Mouse (Mus musculus) neural tube, embryonic 14.5 days (tissue): ENCODE data around the gene Gramd1b. TPM values are rescaled to one million over a fixed set of nuclear protein-coding genes. Genes with fewer than 3 reads are reported as not detected.
"Not testable (repeated sequence)": the region's sequence is repeated elsewhere in the genome, so short reads cannot be mapped to it uniquely, and the experiment has no call there.

Source experiments
- ATAC-seq: fragments of 200-750 bp; cut with Nextera tagmentation; 2 replicates; pipeline ENCODE4 v1.8.0; 2017; ENCODE audit warnings: low read depth, mild to moderate bottlenecking, moderate TSS enrichment, moderate library complexity
- H3K27ac ChIP-seq: fragments of 300-500 bp; sonication (generic); 2 replicates; pipeline ENCODE4 v1.5.1; 2014; ENCODE audit warnings: low read depth, mild to moderate bottlenecking, control low read depth, low read length, moderate library complexity, mixed read lengths
- H3K27me3 ChIP-seq: fragments of 300-500 bp; sonication (generic); 2 replicates; pipeline ENCODE4 v1.6.1; 2014; ENCODE audit warnings: low read length; ENCODE audit not compliant: control insufficient read depth, insufficient read depth
- H3K36me3 ChIP-seq: fragments of 300-500 bp; sonication (generic); 2 replicates; pipeline ENCODE4 v1.6.1; 2014; ENCODE audit warnings: low read length, mixed read lengths; ENCODE audit not compliant: control insufficient read depth, insufficient read depth
- H3K4me1 ChIP-seq: fragments of 300-500 bp; sonication (generic); 2 replicates; pipeline ENCODE4 v1.6.1; 2014; ENCODE audit warnings: low read length; ENCODE audit not compliant: control insufficient read depth, insufficient read depth
- H3K4me2 ChIP-seq: fragments of 300-500 bp; sonication (generic); 2 replicates; pipeline ENCODE4 v1.6.1; 2014; ENCODE audit warnings: mild to moderate bottlenecking, low read depth, low read length, control low read depth
- H3K4me3 ChIP-seq: fragments of 300-500 bp; sonication (generic); 2 replicates; pipeline ENCODE4 v1.5.1; 2014; ENCODE audit warnings: low read depth, low read length, control low read depth, mixed read lengths
- H3K9ac ChIP-seq: fragments of 300-500 bp; sonication (generic); replicated peaks from 2 replicates; pipeline ENCODE4 v1.6.1; 2014; ENCODE audit warnings: low read depth, mild to moderate bottlenecking, control low read depth, low read length, mixed read lengths
- H3K9me3 ChIP-seq: fragments of 300-500 bp; sonication (generic); 2 replicates; pipeline ENCODE4 v1.6.1; 2016; ENCODE audit warnings: low read length; ENCODE audit not compliant: control insufficient read depth
- WGBS: fragments of 180-500 bp; shearing (Covaris S2); extraction: QIAGEN DNeasy Blood & Tissue Kit; methylation state at CpG from one replicate; pipeline ENCODE4 v1.1.7; 2014; 5-methylcytosine and 5-hydroxymethylcytosine counted together
- polyA plus RNA-seq: library from polyadenylated mRNA; unstranded; fragments of >200 nt; fragmentation: Nextera tagmentation; extraction: Ambion mirVana; gene quantifications from 2 replicates; pipeline ENCODE4 v1.2.1, GENCODE M21; 2014

The Gramd1b gene
- polyA plus RNA-seq, 1 experiment from 2014 or later = 13.9 TPM

DNA sequence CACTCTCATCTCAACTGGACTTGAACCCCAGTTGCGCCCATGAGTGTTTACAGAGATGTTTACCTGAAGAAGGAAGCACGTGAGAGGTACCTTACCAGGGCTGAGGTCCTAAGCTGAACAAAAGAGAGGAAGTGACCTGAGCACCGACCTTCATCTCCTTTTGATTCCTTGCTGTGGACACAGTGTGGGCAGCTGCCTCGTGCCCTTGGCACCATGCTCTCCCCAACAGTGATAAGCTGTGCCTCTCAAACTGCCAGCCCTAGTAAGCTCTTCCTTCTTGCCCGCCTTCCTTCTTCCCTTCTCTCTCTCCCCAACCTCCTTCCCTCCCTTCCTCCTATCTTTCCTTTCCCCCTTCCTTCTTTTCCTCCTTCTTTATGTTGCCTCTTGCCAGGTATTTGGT, 26.3 kb downstream of the Gramd1b start:
- H3K36me3 ChIP-seq = no peaks in the 10 kb centered on the region
- no peaks in the 10 kb centered on the region for H3K4me1 ChIP-seq
- no peak for ATAC-seq
- H3K9me3 ChIP-seq = no peaks in the 10 kb centered on the region
- 94% methylated on average over 5 of the region's 5 CpGs for WGBS
- H3K9ac ChIP-seq = no peak overlapping the region
- no peak overlapping the region for H3K27ac ChIP-seq
- H3K4me2 ChIP-seq = no peak overlapping the region
- H3K4me3 ChIP-seq = no peak overlapping the region
- H3K27me3 ChIP-seq = no peaks in the 10 kb centered on the region

DNA sequence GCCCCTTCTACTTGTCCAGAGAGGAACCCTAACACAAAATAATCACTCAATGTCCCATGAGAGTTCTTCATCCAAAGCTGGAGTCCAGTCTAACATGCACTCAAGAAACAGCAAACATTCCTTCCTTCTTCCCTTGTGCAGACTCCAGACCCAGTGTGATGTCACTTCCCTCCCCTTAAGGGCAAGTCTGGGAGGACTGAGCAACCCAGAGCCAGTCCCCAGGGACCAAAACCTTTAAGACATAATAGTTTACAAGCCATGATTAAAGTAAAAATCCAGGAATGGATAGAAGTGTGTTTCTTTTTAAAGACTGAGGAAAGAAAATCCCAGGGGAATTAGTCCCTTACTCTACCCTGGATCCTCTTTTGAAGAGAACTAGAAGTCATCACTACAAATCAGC, 30.5 kb downstream of the Gramd1b start:
- no peak for ATAC-seq
- H3K9ac ChIP-seq = no peak overlapping the region
- no peaks in the 10 kb centered on the region for H3K9me3 ChIP-seq
- no peak overlapping the region for H3K27ac ChIP-seq
- no peak overlapping the region for H3K4me2 ChIP-seq
- no peak overlapping the region for H3K4me3 ChIP-seq
- no peaks in the 10 kb centered on the region for H3K36me3 ChIP-seq
- H3K27me3 ChIP-seq = no peaks in the 10 kb centered on the region
- no peaks in the 10 kb centered on the region for H3K4me1 ChIP-seq

DNA sequence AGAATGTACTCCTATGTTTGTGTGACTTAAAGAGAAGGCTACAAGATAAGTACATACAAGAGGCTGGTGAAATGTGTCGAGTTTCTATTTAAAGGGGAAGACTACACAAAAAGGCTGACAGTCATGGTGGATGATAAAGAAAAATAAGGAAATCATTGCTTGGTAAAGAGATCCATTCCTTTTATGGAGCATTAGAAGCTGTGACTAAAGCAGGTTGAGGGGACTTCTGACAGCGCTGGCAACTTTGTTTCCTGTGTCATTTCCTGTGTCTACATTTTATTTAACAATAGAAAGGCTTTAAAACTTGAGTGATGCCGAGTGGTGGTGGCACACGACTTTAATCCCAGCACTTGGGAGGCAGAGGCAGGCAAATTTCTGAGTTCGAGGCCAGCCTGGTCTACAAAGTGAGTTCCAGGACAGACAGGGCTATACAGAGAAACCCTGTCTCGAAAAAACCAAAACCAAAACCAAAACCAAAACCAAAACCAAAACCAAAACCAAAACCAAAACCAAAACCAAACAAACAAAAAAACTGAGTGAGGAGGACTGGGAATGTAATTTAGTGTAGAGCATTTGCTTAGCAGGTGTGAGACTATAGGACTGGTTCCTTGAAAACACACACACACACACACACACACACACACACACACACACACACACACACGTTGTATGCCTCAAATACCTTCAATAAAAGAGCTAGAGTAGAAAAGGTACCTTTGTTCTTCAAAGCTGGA, 48.7 kb downstream of the Gramd1b start:
- not testable (repeated sequence) for H3K4me2 ChIP-seq, H3K9me3 ChIP-seq, H3K4me3 ChIP-seq, ATAC-seq, H3K9ac ChIP-seq, H3K4me1 ChIP-seq, H3K27ac ChIP-seq, H3K36me3 ChIP-seq, H3K27me3 ChIP-seq
- WGBS = 76% methylated on average over 7 of the region's 7 CpGs

DNA sequence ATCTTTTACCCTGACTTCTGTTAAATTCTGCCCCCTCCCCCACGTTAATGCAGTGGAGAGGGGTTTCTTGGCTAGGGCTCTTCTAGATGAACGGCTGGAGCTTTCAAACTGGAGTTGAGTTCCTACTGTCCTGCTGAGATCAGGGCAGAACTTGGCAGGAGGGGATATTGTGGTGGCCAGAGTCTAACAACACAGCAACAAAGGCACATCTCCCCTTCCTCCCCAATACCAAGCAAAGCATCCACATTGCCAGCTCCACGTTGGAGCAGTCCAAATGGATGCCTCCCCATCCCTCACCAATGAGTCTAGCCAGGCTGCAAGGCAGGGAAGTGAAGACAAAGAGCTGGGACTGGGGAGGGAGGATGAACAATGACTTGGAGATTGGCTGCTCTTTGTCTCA, 49.9 kb downstream of the Gramd1b start:
- no peaks in the 10 kb centered on the region for H3K9me3 ChIP-seq
- no peak for ATAC-seq
- no peak overlapping the region for H3K4me3 ChIP-seq
- WGBS = 59% methylated on average over 3 of the region's 3 CpGs
- H3K9ac ChIP-seq = no peak overlapping the region
- H3K4me2 ChIP-seq = no peak overlapping the region
- no peaks in the 10 kb centered on the region for H3K27me3 ChIP-seq
- H3K4me1 ChIP-seq = no peaks in the 10 kb centered on the region
- no peak overlapping the region for H3K27ac ChIP-seq
- no peaks in the 10 kb centered on the region for H3K36me3 ChIP-seq

DNA sequence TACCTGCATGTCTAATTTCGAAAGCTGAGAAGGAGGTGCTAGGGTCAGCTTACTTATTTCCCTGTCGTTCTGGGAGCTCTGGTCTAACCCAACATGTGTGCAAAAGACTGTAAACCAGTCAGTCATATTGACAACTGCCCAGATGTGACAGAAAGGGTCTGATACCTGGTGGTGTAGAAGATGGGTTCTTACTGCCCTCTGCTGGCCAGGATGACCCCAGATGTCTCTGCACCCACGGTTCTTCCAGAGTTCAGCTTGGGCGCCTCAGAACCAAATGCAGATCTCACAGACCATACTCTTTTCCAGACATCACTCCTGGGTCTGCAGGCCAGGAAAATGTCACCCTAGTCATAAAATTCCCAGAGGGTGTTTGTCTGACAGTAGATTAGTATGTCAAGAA, 51.9 kb downstream of the Gramd1b start:
- no peak overlapping the region for H3K9ac ChIP-seq
- no peak for ATAC-seq

DNA sequence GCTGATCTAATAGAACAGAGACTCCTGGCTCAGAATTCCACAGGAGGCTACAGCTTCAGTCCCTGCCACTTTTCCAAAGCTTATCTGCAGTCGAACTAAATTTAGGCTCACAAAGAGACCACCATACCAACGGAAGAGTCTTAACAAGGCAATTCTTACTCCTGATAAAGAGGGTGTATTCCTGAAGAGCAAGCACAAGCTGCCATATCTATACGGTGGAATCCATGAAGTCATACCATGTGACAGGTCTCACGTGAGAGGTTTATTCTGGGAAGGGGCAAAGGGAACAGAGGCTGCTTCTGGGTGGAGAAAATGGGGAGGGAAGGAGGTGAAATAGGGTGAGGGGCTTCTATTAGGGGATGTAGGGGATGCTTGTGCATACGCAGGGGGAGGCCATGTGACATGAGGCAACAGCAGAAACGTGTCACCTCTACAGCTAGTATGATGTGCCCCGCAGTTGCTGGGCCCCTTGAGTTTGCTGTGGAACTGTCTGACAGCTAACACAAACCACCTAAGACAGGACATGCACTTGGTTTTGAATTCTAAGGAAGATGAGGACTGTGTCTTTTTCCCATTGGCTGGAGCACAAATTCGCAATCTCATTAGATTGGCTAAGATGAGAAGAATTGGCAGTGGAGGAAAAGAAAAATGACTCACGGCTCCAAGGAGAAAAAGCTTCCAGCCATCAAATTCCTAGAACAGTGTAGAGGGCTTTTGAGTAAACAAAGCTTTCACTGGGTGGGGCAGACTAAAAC, 52.9 kb downstream of the Gramd1b start:
- no peak overlapping the region for H3K27ac ChIP-seq
- no peak overlapping the region for H3K9ac ChIP-seq
- H3K27me3 ChIP-seq = no peaks in the 10 kb centered on the region
- no peaks in the 10 kb centered on the region for H3K4me1 ChIP-seq
- H3K4me3 ChIP-seq = no peak overlapping the region
- no peaks in the 10 kb centered on the region for H3K9me3 ChIP-seq
- ATAC-seq = no peak
- no peaks in the 10 kb centered on the region for H3K36me3 ChIP-seq
- no peak overlapping the region for H3K4me2 ChIP-seq
- WGBS = 88% methylated on average over 9 of the region's 9 CpGs

More for the DNA sequence above, 51.9 kb downstream of the Gramd1b start:
- Histone ChIP-seq H3K4me1 (no peaks in the 10 kb centered on the region), H3K27me3 (no peaks in the 10 kb centered on the region), H3K9me3 (no peaks in the 10 kb centered on the region), H3K4me2 (no peak overlapping the region), H3K36me3 (no peaks in the 10 kb centered on the region), H3K4me3 (no peak overlapping the region), H3K27ac (no peak overlapping the region)
- 53% methylated on average over 4 of the region's 4 CpGs for WGBS

DNA sequence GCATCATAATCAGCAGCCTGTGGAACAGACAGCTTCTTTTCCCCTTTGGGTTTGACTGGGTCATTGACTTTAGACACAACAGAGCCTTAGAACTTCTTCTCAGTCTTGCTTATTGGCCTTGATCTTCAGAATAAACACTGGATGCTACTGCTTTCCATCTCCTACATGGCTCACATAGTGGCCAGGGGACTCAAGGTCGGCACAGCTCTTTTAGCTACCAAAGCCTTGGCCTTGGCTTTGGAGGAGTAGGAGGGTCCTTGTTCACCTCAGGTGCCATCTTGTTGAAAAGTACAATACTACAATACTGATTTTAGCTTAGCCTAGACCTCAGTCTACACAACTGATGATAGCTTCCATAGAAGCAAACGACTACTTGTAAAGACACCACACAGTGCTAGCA, 53.6 kb downstream of the Gramd1b start:
- Histone ChIP-seq H3K9ac (no peak overlapping the region), H3K9me3 (no peaks in the 10 kb centered on the region), H3K4me1 (no peaks in the 10 kb centered on the region), H3K4me3 (no peak overlapping the region), H3K27me3 (no peaks in the 10 kb centered on the region), H3K4me2 (no peak overlapping the region), H3K27ac (no peak overlapping the region), H3K36me3 (no peaks in the 10 kb centered on the region)
- ATAC-seq = no peak
- 93% methylated on average over 2 of the region's 2 CpGs for WGBS

DNA sequence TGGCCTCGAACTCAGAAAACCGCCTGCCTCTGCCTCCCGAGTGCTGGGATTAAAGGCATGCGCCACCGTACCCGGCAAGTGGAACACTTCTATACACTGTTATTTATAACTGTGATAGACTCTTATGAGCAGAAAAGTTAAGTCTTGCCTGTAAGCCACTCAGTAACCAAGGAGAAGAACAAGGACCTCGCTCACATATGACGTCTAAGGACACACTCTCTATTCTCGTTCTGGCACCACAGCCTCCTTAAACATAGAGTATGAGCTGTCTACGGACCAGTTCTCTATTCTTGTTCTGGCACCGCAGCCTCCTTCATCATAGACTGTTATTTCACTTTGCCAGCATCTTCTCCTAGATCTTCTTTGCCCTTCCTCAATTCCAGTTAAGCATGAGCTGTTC, 55.1 kb downstream of the Gramd1b start:
- no peak for ATAC-seq
- Histone ChIP-seq H3K9me3 (no peaks in the 10 kb centered on the region), H3K4me3 (no peak overlapping the region), H3K9ac (no peak overlapping the region), H3K4me1 (no peaks in the 10 kb centered on the region), H3K27me3 (no peaks in the 10 kb centered on the region), H3K36me3 (no peaks in the 10 kb centered on the region), H3K27ac (no peak overlapping the region), H3K4me2 (no peak overlapping the region)
- 95% methylated on average over 11 of the region's 11 CpGs for WGBS

DNA sequence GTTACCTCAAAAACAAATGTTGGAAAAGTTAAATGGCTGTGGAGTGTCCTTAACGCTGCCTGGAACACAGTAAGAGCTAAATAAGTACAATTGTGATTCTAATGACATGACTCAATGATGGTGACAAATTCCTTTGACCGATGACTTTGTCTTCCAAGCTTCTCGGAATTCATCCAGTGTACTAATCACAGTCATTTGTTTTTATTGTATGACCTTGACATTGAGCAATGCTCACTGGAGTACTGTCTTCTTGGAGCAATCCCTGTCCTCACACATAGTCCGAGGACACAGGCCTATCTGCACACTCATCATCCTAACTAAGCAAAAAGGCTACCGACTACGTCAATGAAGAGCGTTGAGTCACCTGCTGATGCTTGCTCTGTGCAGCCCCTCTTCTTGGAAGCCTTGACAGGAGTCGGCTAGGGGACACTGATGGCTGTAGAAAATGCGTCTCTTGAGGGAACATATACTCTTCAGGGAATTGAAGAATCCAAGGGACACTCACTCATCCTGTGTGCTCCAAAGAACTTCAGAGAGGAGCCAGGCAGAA, 58.1 kb downstream of the Gramd1b start:
- no peak overlapping the region for H3K9ac ChIP-seq
- no peak overlapping the region for H3K4me3 ChIP-seq
- no peaks in the 10 kb centered on the region for H3K36me3 ChIP-seq
- no peak overlapping the region for H3K4me2 ChIP-seq
- no peaks in the 10 kb centered on the region for H3K9me3 ChIP-seq
- no peaks in the 10 kb centered on the region for H3K4me1 ChIP-seq
- WGBS = 84% methylated on average over 9 of the region's 9 CpGs
- H3K27ac ChIP-seq = no peak overlapping the region
- H3K27me3 ChIP-seq = no peaks in the 10 kb centered on the region
- ATAC-seq = no peak
